Mouse (Mus musculus): ENCODE results near the gene Bcam. TPM values are rescaled to one million over a fixed set of nuclear protein-coding genes. Genes with fewer than 3 reads are reported as not detected.

Bcam gene
- polyA plus RNA-seq, 1 experiment, result 20.3 TPM

GRCm38 (mm10) chr7:19813579-19814122 lies 42.8 kb upstream of the Bcam start:
- H3K36me3 ChIP-seq (ENCODE audit: control insufficient read depth, insufficient read depth, low read length), result peaks cover 60% of the 10 kb centered on the region
- TF ChIP-seq CTCF (IDR thresholded peaks at IDR 0.05; ENCODE audit: extremely low read depth, insufficient read length, insufficient replicate concordance, low read depth, low read length) (no peak), POLR2A (IDR thresholded peaks at IDR 0.05; ENCODE audit: low read depth, low read length) (no peak)
- WGBS, result 77% methylated on average over 6 of the region's 6 CpGs
- H3K27ac ChIP-seq (ENCODE audit: insufficient read depth, low read depth, low read length), result no peak overlapping the region
- no peak overlapping the region for H3K4me3 ChIP-seq (ENCODE audit: low read depth, low read length)
- peaks cover 18% of the 10 kb centered on the region for H3K4me1 ChIP-seq (ENCODE audit: control insufficient read depth, insufficient read depth, insufficient read length, low read length)
- no peaks in the 10 kb centered on the region for H3K27me3 ChIP-seq (ENCODE audit: control insufficient read depth, insufficient read depth, low read length)

GRCm38 (mm10) chr7:19813161-19813560 lies 42.3 kb upstream of the Bcam start:
- H3K36me3 ChIP-seq (ENCODE audit: control insufficient read depth, insufficient read depth, low read length), result peaks cover 62% of the 10 kb centered on the region
- H3K27me3 ChIP-seq (ENCODE audit: control insufficient read depth, insufficient read depth, low read length), result no peaks in the 10 kb centered on the region
- no peak overlapping the region for H3K27ac ChIP-seq (ENCODE audit: insufficient read depth, low read depth, low read length)
- WGBS, result 94% methylated on average over 4 of the region's 4 CpGs
- peaks cover 14% of the 10 kb centered on the region for H3K4me1 ChIP-seq (ENCODE audit: control insufficient read depth, insufficient read depth, insufficient read length, low read length)
- no peak for TF ChIP-seq POLR2A (IDR thresholded peaks at IDR 0.05; ENCODE audit: low read depth, low read length)
- TF ChIP-seq CTCF (IDR thresholded peaks at IDR 0.05; ENCODE audit: extremely low read depth, insufficient read length, insufficient replicate concordance, low read depth, low read length), result no peak
- no peak overlapping the region for H3K4me3 ChIP-seq (ENCODE audit: low read depth, low read length)

- H3K36me3 ChIP-seq (ENCODE audit: control insufficient read depth, insufficient read depth, low read length), result peaks cover 74% of the 10 kb centered on the region
- H3K27ac ChIP-seq (ENCODE audit: insufficient read depth, low read depth, low read length), result no peak overlapping the region
- no peaks in the 10 kb centered on the region for H3K27me3 ChIP-seq (ENCODE audit: control insufficient read depth, insufficient read depth, low read length)
- WGBS, result 66% methylated on average over 22 of the region's 22 CpGs
- TF ChIP-seq CTCF (IDR thresholded peaks at IDR 0.05; ENCODE audit: extremely low read depth, insufficient read length, insufficient replicate concordance, low read depth, low read length) (no peak), POLR2A (IDR thresholded peaks at IDR 0.05; ENCODE audit: low read depth, low read length) (no peak)
- H3K4me3 ChIP-seq (ENCODE audit: low read depth, low read length), result no peak overlapping the region
- peaks cover 4% of the 10 kb centered on the region; the same call in 1 of the 2 replicates for H3K4me1 ChIP-seq (ENCODE audit: control insufficient read depth, insufficient read depth, insufficient read length, low read length)
These were observed 40.3 kb upstream of the Bcam start for GRCm38 (mm10) chr7:19811114-19811513.

GRCm38 (mm10) chr7:19809369-19809768 lies 38.6 kb upstream of the Bcam start:
- Histone ChIP-seq H3K27ac (ENCODE audit: insufficient read depth, low read depth, low read length) (no peak overlapping the region), H3K27me3 (ENCODE audit: control insufficient read depth, insufficient read depth, low read length) (no peaks in the 10 kb centered on the region), H3K36me3 (ENCODE audit: control insufficient read depth, insufficient read depth, low read length) (peaks cover 65% of the 10 kb centered on the region), H3K4me3 (ENCODE audit: low read depth, low read length) (no peak overlapping the region), H3K4me1 (ENCODE audit: control insufficient read depth, insufficient read depth, insufficient read length, low read length) (peaks cover 3% of the 10 kb centered on the region; the same call in 1 of the 2 replicates)
- TF ChIP-seq CTCF (IDR thresholded peaks at IDR 0.05; ENCODE audit: extremely low read depth, insufficient read length, insufficient replicate concordance, low read depth, low read length) (no peak), POLR2A (IDR thresholded peaks at IDR 0.05; ENCODE audit: low read depth, low read length) (no peak)
- 82% methylated on average over 27 of the region's 27 CpGs for WGBS

- H3K27ac ChIP-seq (ENCODE audit: insufficient read depth, low read depth, low read length), result no peak overlapping the region
- WGBS, result 87% methylated on average over 8 of the region's 8 CpGs
These were observed 35.6 kb upstream of the Bcam start for GRCm38 (mm10) chr7:19806356-19806969.

GRCm38 (mm10) chr7:19802995-19803394 lies 32.2 kb upstream of the Bcam start:
- Histone ChIP-seq H3K4me1 (ENCODE audit: control insufficient read depth, insufficient read depth, insufficient read length, low read length) (peaks cover 7% of the 10 kb centered on the region; the same call in 1 of the 2 replicates), H3K4me3 (ENCODE audit: low read depth, low read length) (no peak overlapping the region), H3K27ac (ENCODE audit: insufficient read depth, low read depth, low read length) (no peak overlapping the region), H3K36me3 (ENCODE audit: control insufficient read depth, insufficient read depth, low read length) (peaks cover 10% of the 10 kb centered on the region), H3K27me3 (ENCODE audit: control insufficient read depth, insufficient read depth, low read length) (no peaks in the 10 kb centered on the region)
- 20% methylated on average over 7 of the region's 7 CpGs for WGBS
- TF ChIP-seq CTCF (IDR thresholded peaks at IDR 0.05; ENCODE audit: extremely low read depth, insufficient read length, insufficient replicate concordance, low read depth, low read length) (peak; percentile 85; the same call in 1 of the 2 replicates), POLR2A (IDR thresholded peaks at IDR 0.05; ENCODE audit: low read depth, low read length) (no peak)

More at GRCm38 (mm10) chr7:19806356-19806969, 35.6 kb upstream of the Bcam start:
- H3K4me1 ChIP-seq (ENCODE audit: control insufficient read depth, insufficient read depth, insufficient read length, low read length), result peaks cover 7% of the 10 kb centered on the region; the same call in 1 of the 2 replicates
- peaks cover 45% of the 10 kb centered on the region for H3K36me3 ChIP-seq (ENCODE audit: control insufficient read depth, insufficient read depth, low read length)
- no peak overlapping the region for H3K4me3 ChIP-seq (ENCODE audit: low read depth, low read length)
- no peak for TF ChIP-seq CTCF (IDR thresholded peaks at IDR 0.05; ENCODE audit: extremely low read depth, insufficient read length, insufficient replicate concordance, low read depth, low read length)
- TF ChIP-seq POLR2A (IDR thresholded peaks at IDR 0.05; ENCODE audit: low read depth, low read length), result no peak
- no peaks in the 10 kb centered on the region for H3K27me3 ChIP-seq (ENCODE audit: control insufficient read depth, insufficient read depth, low read length)

- WGBS, result 42% methylated on average over 2 of the region's 2 CpGs
- Histone ChIP-seq H3K27me3 (ENCODE audit: control insufficient read depth, insufficient read depth, low read length) (no peaks in the 10 kb centered on the region), H3K4me3 (ENCODE audit: low read depth, low read length) (no peak overlapping the region), H3K27ac (ENCODE audit: insufficient read depth, low read depth, low read length) (no peak overlapping the region), H3K4me1 (ENCODE audit: control insufficient read depth, insufficient read depth, insufficient read length, low read length) (peaks cover 7% of the 10 kb centered on the region; the same call in 1 of the 2 replicates), H3K36me3 (ENCODE audit: control insufficient read depth, insufficient read depth, low read length) (no peaks in the 10 kb centered on the region)
- TF ChIP-seq POLR2A (IDR thresholded peaks at IDR 0.05; ENCODE audit: low read depth, low read length) (no peak), CTCF (IDR thresholded peaks at IDR 0.05; ENCODE audit: extremely low read depth, insufficient read length, insufficient replicate concordance, low read depth, low read length) (peak; percentile 71; the same call in 1 of the 2 replicates)
These were observed 29.9 kb upstream of the Bcam start for GRCm38 (mm10) chr7:19800764-19801163.

All from small intestine, adult 2 months (tissue).